Mouse (Mus musculus): ENCODE data around the gene Poc5. TPM values are rescaled to one million over a fixed set of nuclear protein-coding genes. Genes with fewer than 3 reads are reported as not detected.

Poc5 gene
- total RNA-seq (2021), result 10 to 100 TPM; 14.3 to 19.0 TPM
- long read RNA-seq, experiment 1, full-length matches to known transcripts, result 22 of 26 reads
- long read RNA-seq, experiment 1, partial matches to known transcripts, result 1 of 26 reads
- long read RNA-seq, experiment 1, other reads (novel, unspliced or antisense), result 3 of 26 reads
- long read RNA-seq, experiment 2, full-length matches to known transcripts, result 4 of 4 reads
- long read RNA-seq, experiment 2, partial matches to known transcripts, result 0 of 4 reads
- long read RNA-seq, experiment 2, other reads (novel, unspliced or antisense), result 0 of 4 reads

DNA sequence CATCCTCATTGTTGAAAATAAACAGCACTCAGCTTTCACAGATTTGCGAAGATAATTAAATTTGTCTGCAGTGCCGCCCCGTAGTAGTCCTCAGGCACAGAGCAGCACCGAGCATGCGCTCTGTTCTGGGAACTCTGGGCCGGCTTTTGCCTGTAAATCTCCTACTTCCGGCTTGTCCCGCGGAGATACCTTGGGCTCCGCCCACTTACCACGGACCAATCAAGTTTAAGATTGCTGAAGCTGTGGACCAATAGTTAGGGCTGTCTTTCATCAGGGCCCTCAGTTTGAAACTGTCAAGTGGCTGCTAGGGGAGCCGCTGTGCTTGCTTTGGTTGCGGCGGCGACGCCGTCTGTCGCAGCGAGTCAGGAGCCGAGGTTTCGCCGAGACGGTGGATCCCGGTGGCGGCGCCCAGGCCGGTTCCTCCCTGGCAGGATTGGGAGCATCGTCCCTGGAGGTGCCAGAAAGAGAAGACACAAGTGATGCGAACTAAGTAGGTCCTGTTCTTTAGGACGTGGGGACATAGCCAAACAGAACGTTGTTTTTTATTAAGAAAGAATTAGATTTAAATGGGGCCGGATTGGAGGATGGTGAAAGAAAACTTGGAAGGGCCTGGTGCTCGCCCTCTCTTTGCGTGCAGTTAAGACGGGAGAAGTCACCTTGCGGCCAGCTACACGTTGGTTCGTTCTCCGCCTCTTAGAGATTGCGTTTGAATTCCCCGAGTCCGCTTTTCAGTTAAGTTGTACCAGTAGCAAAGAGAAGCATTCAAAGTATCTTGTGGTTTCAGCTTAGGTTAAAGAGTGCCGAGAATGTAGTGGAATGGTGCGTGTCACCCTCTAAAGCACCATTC, at the start of gene Poc5:
TSS of gene Poc5 (plus strand) at position 253 of the 847 bp plus-strand sequence.
- peak; percentile 97 for DNase-seq

DNA sequence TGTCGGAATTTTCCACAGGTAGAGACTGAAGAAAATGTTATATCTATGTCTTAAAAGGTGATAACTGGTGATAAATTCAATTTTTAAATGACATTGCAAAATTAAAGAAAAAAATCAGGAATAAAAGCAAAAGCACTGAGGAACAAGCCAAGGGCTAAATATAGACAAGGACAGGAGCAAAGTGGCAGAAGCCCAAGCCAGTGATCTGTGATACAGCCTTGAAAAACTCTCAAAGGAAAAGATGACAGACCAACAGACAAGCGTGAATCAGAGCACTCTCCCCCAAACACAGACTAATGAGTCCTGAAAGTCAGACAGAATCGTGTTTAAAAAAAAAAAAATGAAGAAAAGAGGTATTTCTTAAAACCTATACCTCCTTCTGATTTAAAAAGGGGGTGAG, 46.6 kb upstream of the Poc5 start:
- peak; percentile 59 to 69 for DNase-seq

DNA sequence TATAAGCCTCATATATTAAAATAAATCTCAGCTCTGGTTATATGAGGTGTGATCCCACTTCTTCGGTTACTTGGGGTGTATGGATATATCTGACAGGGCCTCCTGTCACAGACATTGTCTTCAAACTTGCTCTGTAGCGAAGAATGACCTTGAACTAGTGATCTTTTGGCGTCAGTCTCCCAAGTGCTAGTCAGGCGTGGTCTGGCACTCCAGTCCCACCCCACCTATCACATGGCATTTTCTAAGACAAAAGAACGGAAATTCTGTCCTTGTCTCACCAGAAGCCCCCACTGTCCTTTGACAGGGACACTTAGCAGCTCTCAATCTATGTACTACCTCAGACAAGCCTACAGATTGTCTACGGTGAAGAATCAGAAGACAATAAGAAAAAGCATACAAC, 43.3 kb upstream of the Poc5 start:
- DNase-seq, result peak in 1 of 2 experiments; percentile 5

- DNase-seq, result no peak
These were observed 41.5 kb upstream of the Poc5 start for GRCm38 (mm10) chr13:96346581-96346980.

DNA sequence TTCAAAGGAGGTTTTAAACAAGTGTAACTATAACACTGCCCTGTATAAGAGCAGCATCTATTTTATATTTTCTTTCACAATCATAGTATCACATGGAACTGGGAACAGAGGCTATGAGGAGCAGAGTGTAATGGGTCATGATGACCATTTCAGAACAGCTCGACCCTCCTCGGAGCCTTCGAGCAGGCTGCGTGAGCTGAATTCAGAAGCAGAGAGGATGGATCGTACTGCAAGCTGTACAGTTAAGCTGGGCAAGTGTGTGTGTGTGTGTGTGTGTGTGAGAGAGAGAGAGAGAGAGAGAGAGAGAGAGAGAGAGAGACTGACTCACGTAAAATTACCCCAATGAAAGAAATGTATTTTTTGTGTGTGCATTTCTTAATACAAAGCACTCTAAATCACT, 37.9 kb upstream of the Poc5 start:
- DNase-seq, result no peak

DNA sequence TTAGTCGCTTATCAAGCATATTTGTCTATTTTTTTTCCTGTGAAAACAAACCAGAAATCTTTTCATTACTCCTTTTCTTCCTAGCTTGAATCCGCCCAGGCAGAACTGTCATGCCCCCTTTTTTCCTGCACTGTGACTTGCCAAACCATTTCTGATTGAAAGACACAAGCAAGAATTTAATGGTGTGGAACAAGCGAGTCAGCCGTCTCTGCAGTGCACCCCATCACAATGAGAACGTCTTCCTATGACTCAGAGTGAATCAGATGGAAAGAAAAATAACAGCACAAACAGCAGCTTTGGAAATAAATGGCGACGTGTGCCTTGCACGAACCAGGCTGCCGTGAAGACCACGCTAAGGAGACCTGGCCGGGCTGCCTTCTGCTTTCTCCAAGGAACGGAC, 36.8 kb upstream of the Poc5 start:
- DNase-seq, result peak; percentile 10 to 11

- DNase-seq, result peak; percentile 27 to 31
These were observed 12.6 kb upstream of the Poc5 start for GRCm38 (mm10) chr13:96375519-96375918.

DNA sequence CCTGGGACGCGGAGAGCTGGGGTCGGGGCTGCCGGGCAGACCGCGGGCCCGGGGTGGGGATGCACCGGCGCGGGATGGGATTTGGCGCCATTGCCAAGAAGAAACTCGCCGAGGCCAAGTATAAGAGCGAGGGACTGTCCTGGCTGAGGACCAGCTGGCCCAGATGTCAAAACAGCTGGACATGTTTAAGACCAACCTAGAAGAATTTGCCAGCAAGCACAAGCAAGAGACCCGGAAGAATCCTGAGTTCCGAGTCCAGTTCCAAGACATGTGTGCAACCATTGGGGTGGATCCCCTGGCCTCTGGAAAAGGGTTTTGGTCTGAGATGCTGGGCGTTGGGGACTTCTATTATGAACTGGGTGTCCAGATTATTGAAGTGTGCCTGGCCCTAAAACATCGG, 11.2 kb upstream of the Poc5 start:
- no peak for DNase-seq

DNA sequence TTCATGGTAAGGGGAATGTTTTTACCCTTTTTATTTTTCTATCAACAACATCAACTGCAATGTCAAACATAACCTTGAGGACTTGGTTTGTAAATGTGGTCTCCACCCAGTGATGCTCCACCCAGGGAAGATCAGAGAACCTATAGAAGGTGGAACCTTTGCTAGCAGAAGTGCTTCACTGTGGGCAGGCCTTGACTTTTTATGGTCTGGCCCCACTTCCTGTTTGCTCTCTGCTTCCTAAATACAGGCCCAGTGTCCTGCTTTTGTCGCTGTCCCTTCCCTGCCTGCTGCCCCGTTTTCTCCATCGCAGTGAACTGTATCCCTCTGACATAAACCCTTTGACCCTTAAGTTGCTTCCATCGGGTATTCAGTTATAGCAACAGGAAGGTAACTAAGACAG, 10.2 kb upstream of the Poc5 start:
- no peak for DNase-seq

DNA sequence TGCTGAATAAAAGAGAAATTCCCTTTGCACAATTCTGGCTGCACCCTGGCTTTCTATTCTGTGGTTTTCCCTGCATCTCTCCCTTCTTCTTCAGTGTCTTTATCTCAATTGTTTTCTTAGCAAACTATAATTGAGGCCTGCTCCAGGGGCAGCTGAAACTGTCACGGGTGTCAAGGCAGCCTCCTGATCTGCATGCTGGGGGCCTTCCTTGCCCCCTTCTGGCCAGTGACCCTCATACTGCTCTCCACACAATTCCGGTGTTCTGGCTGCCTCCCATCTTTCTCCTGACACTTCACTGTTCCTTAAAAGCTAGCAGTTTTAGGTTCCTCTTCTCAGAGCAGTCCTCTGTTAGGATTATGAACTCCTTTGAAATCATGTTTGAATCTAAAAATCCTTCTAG, 1.2 kb downstream of the Poc5 start:
- DNase-seq, result no peak

- DNase-seq, result no peak
These were observed 13.2 kb downstream of the Poc5 start for GRCm38 (mm10) chr13:96401251-96401650.

GRCm38 (mm10) chr13:96405518-96405917, 17.4 kb downstream of the Poc5 start:
- no peak for DNase-seq

DNA sequence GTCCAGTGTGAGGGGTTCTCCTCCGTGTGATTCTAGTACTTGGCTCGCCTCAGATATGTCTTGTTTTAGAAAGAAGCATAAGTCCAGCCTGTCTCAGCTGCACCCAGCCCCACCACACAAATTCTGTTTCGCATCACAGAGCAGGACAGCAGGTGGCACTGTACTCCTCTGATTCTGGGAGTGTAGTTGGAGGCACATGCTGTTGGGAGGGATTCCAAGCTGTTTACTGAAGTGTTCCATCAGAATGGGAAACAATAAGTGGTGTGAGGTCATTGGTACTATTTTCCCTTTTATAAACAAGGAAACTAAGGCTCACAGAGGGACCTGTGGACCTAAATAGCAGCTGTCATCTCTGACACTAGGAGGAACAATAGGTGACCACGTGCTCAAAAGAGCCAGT, 18.9 kb downstream of the Poc5 start:
- peak; percentile 34 to 36 for DNase-seq

- DNase-seq, result no peak
These were observed 20.7 kb downstream of the Poc5 start for GRCm38 (mm10) chr13:96408786-96409185.

DNA sequence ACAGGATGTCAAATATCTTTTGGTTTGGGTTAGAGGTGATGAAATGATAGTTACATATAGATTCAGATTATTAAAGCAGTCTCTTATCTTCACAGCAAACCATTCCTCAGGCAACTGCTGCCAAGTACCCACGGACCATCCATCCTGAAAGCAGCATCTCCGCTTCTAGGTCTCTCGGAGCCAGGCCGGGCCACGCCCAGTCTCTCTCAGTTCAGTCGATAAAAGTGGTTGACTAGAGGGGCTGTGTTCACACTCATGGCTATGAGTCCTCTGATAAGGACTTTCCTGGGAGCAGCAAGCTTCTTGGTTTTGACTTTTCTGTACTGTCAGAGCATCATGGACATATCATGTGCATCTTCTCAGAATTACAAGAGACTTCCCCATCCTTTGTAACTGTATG, 26.3 kb downstream of the Poc5 start:
- DNase-seq, result no peak

GRCm38 (mm10) chr13:96416380-96416779, 28.3 kb downstream of the Poc5 start:
- DNase-seq, result no peak

DNA sequence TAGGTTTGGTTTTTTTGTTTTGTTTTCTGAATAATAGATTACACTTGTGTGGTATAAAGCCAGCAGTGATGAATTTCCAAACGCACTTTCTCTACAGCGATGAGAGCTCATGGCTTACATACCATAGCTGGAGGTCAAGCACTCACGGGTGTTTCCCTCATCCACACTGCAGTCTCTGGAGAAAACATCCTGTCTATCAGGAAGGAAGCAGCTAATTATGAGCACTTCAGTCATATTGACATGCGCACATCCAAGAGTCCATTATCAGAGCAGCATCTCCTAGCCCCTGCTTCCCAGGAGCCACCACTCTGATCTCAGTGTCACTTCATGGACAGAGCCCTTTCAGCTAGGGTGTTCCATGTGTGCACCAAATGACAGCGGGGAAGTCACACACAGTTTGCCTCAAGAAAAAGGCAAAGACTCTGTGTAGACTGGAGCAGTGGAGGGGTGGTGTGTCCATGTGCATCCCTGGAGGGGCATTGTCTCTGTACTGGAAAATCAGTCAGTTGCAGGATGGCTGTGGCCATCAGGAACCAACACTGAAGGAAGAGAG, 29.2 kb downstream of the Poc5 start:
- DNase-seq, result no peak

- DNase-seq, result peak; percentile 40 to 54
These were observed 30.4 kb downstream of the Poc5 start for GRCm38 (mm10) chr13:96418487-96418886.

- DNase-seq, result no peak
These were observed 33.1 kb downstream of the Poc5 start for GRCm38 (mm10) chr13:96421230-96421629.

- no peak for DNase-seq
These were observed 36.6 kb downstream of the Poc5 start for GRCm38 (mm10) chr13:96424496-96425274.

DNA sequence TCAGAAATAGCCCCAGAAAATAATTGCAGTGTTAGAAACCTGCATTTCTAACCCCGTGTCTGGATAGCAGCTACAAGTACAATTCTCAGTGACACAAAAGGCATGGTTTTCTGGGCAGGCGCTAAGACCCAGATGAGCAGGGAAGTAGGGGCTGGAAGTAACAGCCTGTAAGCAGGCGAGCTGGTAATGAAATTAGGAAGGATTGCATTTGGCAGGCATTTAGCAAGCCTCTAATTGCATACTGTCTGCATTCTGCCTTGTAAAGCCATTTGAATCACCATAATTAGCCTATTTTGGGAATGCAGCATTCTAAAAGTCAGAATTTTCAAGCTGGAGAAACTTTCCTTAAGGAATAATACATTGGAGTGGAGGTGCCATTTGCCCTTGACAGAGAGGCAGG, 38.0 kb downstream of the Poc5 start:
- no peak for DNase-seq

GRCm38 (mm10) chr13:96428531-96428930, 40.4 kb downstream of the Poc5 start:
- no peak for DNase-seq
